Mouse (Mus musculus) inflammation-experienced regulatory T-cells, adult 16 weeks (primary cell): Measurements from ENCODE around the gene Rfx5. TPM values are rescaled to one million over a fixed set of nuclear protein-coding genes. Genes with fewer than 3 reads are reported as not detected.

ENCODE experiments used
- polyA plus RNA-seq: library from polyadenylated mRNA; unstranded; fragments of 100-300 nt; shearing (Covaris generic); gene quantifications from one replicate; pipeline ENCODE4 v1.2.1, GENCODE M21; 2017

Gene Rfx5
- 29.7 TPM for polyA plus RNA-seq

DNA sequence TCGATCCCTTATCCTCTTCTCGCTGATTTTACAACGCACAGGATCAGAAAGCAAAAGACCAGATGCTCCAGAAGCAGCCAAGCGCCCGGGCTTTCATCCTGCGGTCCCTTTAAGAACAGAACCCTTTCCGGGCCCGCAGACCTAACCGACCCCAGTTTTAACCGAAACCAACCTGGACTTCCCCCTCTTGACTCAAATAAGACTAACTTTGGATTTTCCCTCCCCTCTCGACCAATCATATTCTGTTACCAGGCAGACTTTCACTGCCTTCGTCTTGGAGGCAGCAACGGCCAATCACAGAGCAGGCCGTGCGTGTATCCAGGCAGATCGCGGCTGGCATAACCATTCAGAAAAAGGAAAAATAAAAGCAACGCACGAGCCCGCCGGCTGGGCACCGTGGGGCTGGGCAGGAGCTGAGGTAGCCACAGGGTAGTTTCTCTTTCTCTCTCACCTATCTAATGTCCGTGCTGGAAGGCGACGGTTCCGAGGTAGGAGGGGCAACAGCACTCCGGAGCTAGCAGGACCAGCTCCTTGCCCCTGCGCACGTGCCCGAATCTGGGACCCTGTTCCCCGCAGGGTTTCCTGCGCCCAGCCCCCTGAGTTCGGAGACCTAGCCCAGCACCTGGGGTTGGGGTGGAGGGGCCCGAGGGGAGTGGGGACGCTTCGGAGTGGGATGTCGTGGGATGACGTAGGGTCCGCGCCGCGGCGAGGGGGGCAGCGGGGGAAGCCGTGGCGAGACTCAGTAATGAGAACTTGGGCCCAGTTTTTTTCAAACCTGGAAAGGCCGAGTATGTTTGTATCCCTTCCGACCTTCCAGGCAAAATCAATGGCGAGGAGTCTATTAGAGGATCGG lies at the start of gene Rfx5:
TSS of gene Rfx5 (plus strand) at position 312 of the 853 bp plus-strand sequence.

DNA sequence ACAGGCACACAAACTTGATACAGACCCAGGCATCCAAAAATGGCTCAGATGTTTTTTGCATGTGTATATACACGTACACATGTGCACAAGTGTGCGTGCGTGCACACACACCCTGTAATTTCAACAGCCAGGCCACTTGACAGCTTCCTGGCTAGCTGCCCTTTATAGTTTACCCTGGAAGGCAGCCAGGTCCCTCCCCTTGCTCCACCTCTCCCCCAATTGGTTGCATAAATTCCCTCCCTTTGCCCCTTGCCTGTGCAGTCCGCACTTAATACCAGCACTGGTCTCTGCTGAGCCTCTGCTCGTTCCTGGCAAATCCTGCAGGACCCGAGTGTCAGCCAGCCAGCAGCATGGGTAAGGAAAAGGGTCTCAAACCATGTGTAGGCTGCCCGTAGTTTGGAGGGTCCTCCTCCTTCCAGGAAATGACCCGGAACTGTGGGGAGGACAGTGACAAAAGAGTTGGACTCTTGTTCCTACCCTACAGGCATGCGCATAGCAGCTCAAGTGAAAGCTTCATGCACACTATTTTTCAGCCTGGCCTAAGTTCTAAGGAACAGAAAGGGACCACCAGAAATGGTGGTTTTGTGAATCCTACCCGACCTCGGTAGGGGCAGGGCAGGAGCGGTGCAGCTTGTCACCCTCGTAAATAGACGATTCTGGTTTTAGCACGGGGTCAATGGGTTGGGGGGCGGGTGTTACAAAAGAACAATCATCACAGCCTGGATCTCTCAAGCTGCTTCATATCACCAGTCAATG lies 20.9 kb upstream of the Rfx5 start, which contains the start of gene Selenbp1:
TSS of gene Selenbp1 (plus strand) at position 248 of the 756 bp plus-strand sequence.

DNA sequence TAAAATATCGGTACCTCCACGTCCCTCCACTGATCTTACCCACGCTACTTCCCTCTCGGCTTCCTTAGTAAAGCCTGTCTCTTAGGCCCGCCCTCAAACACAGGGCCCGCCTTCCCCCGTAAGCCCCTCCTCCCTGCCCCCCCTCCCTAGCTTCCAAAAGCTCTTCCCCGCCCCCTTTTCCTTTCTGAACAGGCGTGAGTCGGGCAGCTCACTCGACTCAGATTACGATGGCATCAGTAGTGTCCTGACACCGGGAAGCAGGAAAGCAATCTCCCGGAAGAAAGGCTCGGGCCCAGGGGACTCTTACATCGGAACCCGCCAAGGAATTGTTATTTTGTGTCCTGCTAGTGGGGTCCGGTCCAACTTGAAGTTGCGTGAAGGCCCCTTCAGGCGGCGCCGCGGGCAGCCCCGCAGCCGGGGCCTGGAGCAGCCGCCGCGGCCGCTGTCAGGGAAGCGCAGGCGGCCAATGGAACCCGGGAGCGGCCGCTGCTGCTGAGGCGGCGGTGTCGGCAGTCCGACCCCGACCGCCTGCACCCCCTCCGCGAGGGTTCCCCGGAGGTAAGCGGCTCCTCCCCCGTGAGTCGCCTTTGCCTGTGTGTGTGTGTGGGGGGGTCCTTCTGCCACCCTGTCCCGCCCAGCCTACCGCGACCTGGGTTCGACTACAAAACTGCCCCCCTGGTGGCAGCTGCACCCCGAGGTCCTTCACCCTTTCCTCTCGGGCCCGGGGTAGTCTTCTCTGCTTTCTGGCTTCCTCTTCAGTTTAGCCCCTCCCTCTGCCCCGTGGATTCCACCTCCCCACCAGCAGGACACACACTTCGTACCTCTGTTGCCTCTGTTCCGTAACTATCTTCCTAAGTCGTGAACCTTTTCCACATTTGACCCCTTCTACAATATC lies 20.9 kb downstream of the Rfx5 start, which contains the start of gene Pi4kb:
TSS of gene Pi4kb (plus strand) at position 204 of the 895 bp plus-strand sequence.

Other genes with a start within 250 kb of the Rfx5 start
- not detected for gene Cgn, start 167.6 kb upstream of the Rfx5 start, polyA plus RNA-seq
- 20.4 TPM for gene Pogz, start 116.5 kb upstream of the Rfx5 start, polyA plus RNA-seq
- gene Psmb4, start 67.1 kb upstream of the Rfx5 start, polyA plus RNA-seq: 348 TPM
- gene Selenbp1, start 21.0 kb upstream of the Rfx5 start, polyA plus RNA-seq: 6.7 TPM
- 17.1 TPM for gene Pi4kb, start 20.7 kb downstream of the Rfx5 start, polyA plus RNA-seq
- gene Zfp687, start 61.4 kb downstream of the Rfx5 start, polyA plus RNA-seq: 96.9 TPM
- gene Psmd4, start 88.5 kb downstream of the Rfx5 start, polyA plus RNA-seq: 321 TPM
- 37.0 TPM for gene Pip5k1a, start 152.9 kb downstream of the Rfx5 start, polyA plus RNA-seq
- gene Vps72, start 156.9 kb downstream of the Rfx5 start, polyA plus RNA-seq: 128 TPM
- 3.8 TPM for gene Tmod4, start 170.4 kb downstream of the Rfx5 start, polyA plus RNA-seq
- gene Scnm1, start 179.9 kb downstream of the Rfx5 start, polyA plus RNA-seq: 111 TPM
- gene Lysmd1, start 180.0 kb downstream of the Rfx5 start, polyA plus RNA-seq: 34.8 TPM
- 282 TPM for gene Tnfaip8l2, start 188.3 kb downstream of the Rfx5 start, polyA plus RNA-seq
- 0.43 TPM for gene Sema6c, start 206.4 kb downstream of the Rfx5 start, polyA plus RNA-seq